Mouse (Mus musculus): ENCODE measurements at regions not wholly inside any gene's neighbourhood (a gene's known extent, or its start where the extent isn't known, plus 50 kb on each side); places are given as distances from the start of the nearest gene placed in this dataset.

- no peak for TF ChIP-seq POLR2A (IDR thresholded peaks at IDR 0.05; ENCODE audit: control insufficient read depth in 1 of 2, insufficient read depth in 1 of 2, low read depth in 1 of 2, low read length in 2 of 2, poor library complexity in 1 of 2)
- no peak for TF ChIP-seq CTCF (IDR thresholded peaks at IDR 0.05 in 2 of 3, conservative IDR thresholded peaks at IDR 0.05 in 1 of 3; ENCODE audit: control insufficient read depth in 1 of 3, insufficient read depth in 1 of 3, low read depth in 2 of 3, low read length in 3 of 3, poor library complexity in 1 of 3, severe bottlenecking in 1 of 3)
- no peak for TF ChIP-seq CHD2 (IDR thresholded peaks at IDR 0.05; ENCODE audit: low read length)
- TF ChIP-seq MAZ (IDR thresholded peaks at IDR 0.05; ENCODE audit: low read depth, low read length) = no peak
- TF ChIP-seq GABPA (IDR thresholded peaks at IDR 0.05; ENCODE audit: low read depth, low read length) = no peak
- TF ChIP-seq POLR2AphosphoS5 (IDR thresholded peaks at IDR 0.05; ENCODE audit: borderline replicate concordance, low read depth, low read length) = no peak
- no peak for TF ChIP-seq EP300 (IDR thresholded peaks at IDR 0.05; ENCODE audit: low read depth in 1 of 2, low read length in 2 of 2)
- no peak for TF ChIP-seq HCFC1 (IDR thresholded peaks at IDR 0.05; ENCODE audit: low read depth, low read length)
- TF ChIP-seq TAL1 (IDR thresholded peaks at IDR 0.05; ENCODE audit: low read length) = no peak
- no peak for TF ChIP-seq MAX (IDR thresholded peaks at IDR 0.05; ENCODE audit: low read length)
- TF ChIP-seq USF1 (IDR thresholded peaks at IDR 0.05; ENCODE audit: low read depth, low read length) = no peak
Measured at GRCm38 (mm10) chr8:116412703-116413102, 92.1 kb upstream of the Dynlrb2 start.

All from MEL (cell line).